17 mouse cellular contexts compared by ENCODE assay signal in the genomic region with DNA sequence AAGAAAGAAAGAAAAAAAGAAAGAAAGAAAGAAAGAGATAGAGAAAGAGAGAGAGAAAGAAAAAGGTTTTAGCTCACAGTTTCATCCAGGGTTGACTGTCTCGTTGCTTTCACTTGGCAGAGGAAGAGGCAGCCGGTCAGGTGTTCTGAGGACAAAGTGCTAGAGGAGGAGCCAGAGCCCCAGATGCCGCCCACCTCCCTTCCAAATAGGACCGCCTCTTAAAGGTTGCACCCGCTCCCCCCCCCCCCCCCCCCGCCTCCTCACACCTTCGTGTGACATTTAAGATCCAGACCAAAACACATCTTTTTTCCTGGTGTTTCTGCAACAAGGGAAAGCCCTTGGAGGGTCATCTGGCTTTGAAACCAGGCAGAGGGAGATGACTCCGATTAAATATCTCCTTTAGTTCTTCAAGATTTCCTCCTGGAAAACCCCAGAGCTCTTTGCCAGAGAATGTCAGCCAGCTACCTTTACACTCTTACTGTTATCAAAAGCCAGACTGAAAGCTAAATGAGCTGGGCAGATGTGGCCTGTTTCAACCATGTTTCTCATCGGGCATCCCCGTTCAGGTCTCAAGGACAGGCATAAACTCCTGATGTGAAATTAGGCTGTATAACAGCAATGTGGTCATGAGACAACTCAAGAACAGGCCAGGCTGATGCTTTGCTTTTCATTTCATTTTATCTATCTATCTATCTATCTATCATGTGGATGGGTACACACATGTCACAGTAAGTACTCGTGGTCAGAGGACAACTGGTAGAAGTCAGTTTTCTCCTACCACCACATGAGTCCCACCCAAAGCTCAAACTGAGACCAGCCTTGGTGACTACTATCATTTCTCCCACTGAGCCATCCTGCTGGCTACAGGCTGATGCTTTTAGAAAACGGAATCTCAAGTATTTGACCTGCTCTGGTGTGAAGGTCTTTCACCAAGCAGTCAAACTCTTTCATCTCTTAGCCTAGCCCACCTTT. TPM values are rescaled to one million over a fixed set of nuclear protein-coding genes. Genes with fewer than 3 reads are reported as not detected.
DNase-seq lines count a peak whose midpoint lies in the region; ATAC-seq and TF ChIP-seq lines count a peak whose summit lies in the region.
"Had no signal": no experiment of that assay in that cellular context is flagged by ENCODE, and none has a peak within 500 bp of the region (broad histone marks: within the 10 kb centered on the region; RNA-seq: fewer than 3 reads in every experiment).

No protein-coding gene starts in this region.

- no peak overlapping the region for H3K9ac ChIP-seq in lung, postnatal 0 days (replicated peaks; ENCODE audit: low read depth)
- H3K9ac ChIP-seq: hindbrain, embryonic 12.5 days; liver, embryonic 13.5 days; midbrain, embryonic 12.5 days had no signal

- ATAC-seq in lung, postnatal 0 days = no peak

- H3K36me3 ChIP-seq in lung, postnatal 0 days (ENCODE audit: insufficient read depth, low read length) = no peaks in the 10 kb centered on the region
- H3K36me3 ChIP-seq: hindbrain, embryonic 12.5 days; liver, embryonic 13.5 days; midbrain, embryonic 12.5 days had no signal

- WGBS in lung, postnatal 0 days = 49% methylated on average over 9 of the region's 12 CpGs
- WGBS in lung, adult 2 months = 55% methylated on average over 11 of the region's 12 CpGs

- no peak for TF ChIP-seq EP300 in lung, postnatal 0 days (IDR thresholded peaks at IDR 0.05)

- no peak for TF ChIP-seq CTCF in lung, postnatal 0 days (IDR thresholded peaks at IDR 0.05)
- no peak for TF ChIP-seq CTCF in lung, adult 2 months (IDR thresholded peaks at IDR 0.05; ENCODE audit: insufficient read depth, low read length)

- H3K4me1 ChIP-seq in lung, postnatal 0 days (ENCODE audit: insufficient read depth, low read depth, low read length) = no peaks in the 10 kb centered on the region
- H3K4me1 ChIP-seq in lung, adult 2 months (ENCODE audit: control insufficient read depth, insufficient read depth, low read length) = no peaks in the 10 kb centered on the region
- H3K4me1 ChIP-seq: liver, embryonic 13.5 days; midbrain, embryonic 12.5 days had no signal

- DNase-seq in embryo, embryonic 10.5 days (ENCODE audit: low spot score) = peak; percentile 14
- DNase-seq in embryo, embryonic 9.5 days (ENCODE audit: extremely low spot score) = no peak
- DNase-seq in lung, postnatal 0 days (ENCODE audit: low spot score) = peak; percentile 21
- DNase-seq in lung, adult 2 months = no peak
- peak; percentile 89 for DNase-seq in induced T-regulatory cell, adult 2 months (ENCODE audit: low read depth)
- peak; percentile 67 for DNase-seq in naive thymus-derived CD4-positive, alpha-beta T cell, adult 2 months (ENCODE audit: low read depth)
- DNase-seq in gastrocnemius, adult 18-20 months (ENCODE audit: low spot score) = no peak
- DNase-seq in thymus, postnatal 14 days = no peak
- DNase-seq: adrenal gland, postnatal 10 days; layer of hippocampus, postnatal 36 days; liver, embryonic 13.5 days had no signal

- no peaks in the 10 kb centered on the region for H3K27me3 ChIP-seq in lung, postnatal 0 days (replicated peaks; ENCODE audit: insufficient read depth, low read length)
- H3K27me3 ChIP-seq: hindbrain, embryonic 12.5 days; midbrain, embryonic 12.5 days had no signal

- H3K4me3 ChIP-seq in lung, postnatal 0 days (ENCODE audit: low read depth, low read length) = no peak overlapping the region
- H3K4me3 ChIP-seq in lung, adult 2 months (replicated peaks; ENCODE audit: extremely low read depth, low read depth, low read length) = no peak overlapping the region
- H3K4me3 ChIP-seq: hindbrain, embryonic 12.5 days; liver, embryonic 13.5 days; midbrain, embryonic 12.5 days had no signal

- no peak for TF ChIP-seq POLR2A in lung, adult 2 months (IDR thresholded peaks at IDR 0.05; ENCODE audit: borderline replicate concordance, extremely low read depth, low read depth, low read length)

- no peak overlapping the region for H3K4me2 ChIP-seq in lung, postnatal 0 days (replicated peaks; ENCODE audit: low read depth, low read length)
- H3K4me2 ChIP-seq: hindbrain, embryonic 12.5 days; liver, embryonic 13.5 days; midbrain, embryonic 12.5 days had no signal

- H3K9me3 ChIP-seq in lung, postnatal 0 days (ENCODE audit: low read length) = no peaks in the 10 kb centered on the region
- H3K9me3 ChIP-seq: hindbrain, embryonic 12.5 days; liver, embryonic 13.5 days; midbrain, embryonic 12.5 days had no signal

- no peak overlapping the region for H3K27ac ChIP-seq in lung, postnatal 0 days (ENCODE audit: low read length)
- H3K27ac ChIP-seq: hindbrain, embryonic 12.5 days; kidney, postnatal 0 days; liver, embryonic 13.5 days; midbrain, embryonic 12.5 days had no signal

RNA-seq across cellular contexts. Expression of gene Nr2e3, which starts 19.3 kb away (rescaled TPM):
- not detected in 2 replicates for polyA plus RNA-seq in lung, postnatal 0 days (2015; fragmentation: Nextera tagmentation; extraction: Ambion mirVana)
- polyA plus RNA-seq in lung, adult 2 months (2012; rRNA removed) = not detected in 2 replicates
- total RNA-seq in gastrocnemius, adult 18-20 months (2021) = not detected
- total RNA-seq: adrenal gland, postnatal 10 days; gastrocnemius, adult 8-10 months; layer of hippocampus, postnatal 36 days; neutrophil, adult 5-6 weeks had no signal
- polyA plus RNA-seq: cortical plate, adult 2 months; kidney, postnatal 0 days; liver, embryonic 13.5 days; midbrain, embryonic 12.5 days had no signal

Comparison
In these comparisons a context has a peak if more than half of its experiments do, and no peak if none do; other contexts are left out.
1. DNase-seq: peak in embryo, embryonic 10.5 days (single experiment), lung, postnatal 0 days (single experiment), induced T-regulatory cell, adult 2 months (single experiment) and naive thymus-derived CD4-positive, alpha-beta T cell, adult 2 months (single experiment); none in embryo, embryonic 9.5 days (single experiment), lung, adult 2 months (single experiment), gastrocnemius, adult 18-20 months (single experiment) and thymus, postnatal 14 days (single experiment).